Mouse (Mus musculus) testis, postnatal 14 days (tissue): ENCODE measurements at regions not wholly inside any gene's neighbourhood (a gene's known extent, or its start where the extent isn't known, plus 50 kb on each side); places are given as distances from the start of the nearest gene placed in this dataset.

Source experiments
- DNase-seq: peaks from one replicate; pipeline ENCODE4 v3.0.0; 2021; ENCODE audit warnings: low spot score

DNA sequence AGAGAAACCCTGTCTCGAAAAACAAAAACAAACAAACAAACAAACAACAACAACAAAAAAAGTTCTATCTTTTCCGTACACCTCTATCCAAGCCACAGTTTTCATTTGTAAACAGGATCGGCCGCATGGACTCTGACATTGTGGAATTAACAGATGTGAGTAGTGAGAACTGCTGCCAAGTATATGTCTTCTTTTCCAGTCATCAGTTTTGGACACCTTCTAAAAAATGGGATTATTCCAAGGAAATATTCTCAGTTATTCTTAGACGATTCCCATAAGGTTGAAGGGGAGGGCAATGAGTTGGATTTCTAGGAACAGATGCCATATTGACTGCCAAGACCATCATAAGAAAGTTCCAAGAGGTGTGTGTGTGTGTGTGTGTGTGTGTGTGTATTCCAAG lies 891.2 kb upstream of the Lrrc6 start:
- DNase-seq: no peak

GRCm38 (mm10) chr15:67388514-67388913 lies 887.8 kb upstream of the Lrrc6 start:
- DNase-seq: no peak

GRCm38 (mm10) chr15:67386896-67387295 lies 886.2 kb upstream of the Lrrc6 start:
- no peak for DNase-seq

DNA sequence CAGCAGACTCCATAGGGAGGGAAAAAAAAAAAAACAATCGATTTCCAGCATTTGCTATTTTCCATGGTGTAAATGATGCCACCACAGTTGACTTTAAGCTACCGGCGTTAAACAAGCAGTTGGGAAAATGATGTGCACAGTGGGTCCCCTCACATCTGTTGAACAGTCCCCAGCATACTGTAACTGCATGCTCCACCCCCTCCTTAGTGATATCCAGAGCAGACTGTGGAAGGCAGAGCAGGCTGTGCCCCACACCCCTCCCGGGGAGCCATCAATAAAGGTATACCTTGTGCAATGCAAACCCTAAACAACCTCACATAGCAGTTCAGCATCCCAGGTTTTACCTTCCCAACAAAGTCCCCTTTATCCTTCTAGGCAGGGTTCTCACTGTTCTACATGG lies 872.9 kb upstream of the Lrrc6 start:
- no peak for DNase-seq

DNA sequence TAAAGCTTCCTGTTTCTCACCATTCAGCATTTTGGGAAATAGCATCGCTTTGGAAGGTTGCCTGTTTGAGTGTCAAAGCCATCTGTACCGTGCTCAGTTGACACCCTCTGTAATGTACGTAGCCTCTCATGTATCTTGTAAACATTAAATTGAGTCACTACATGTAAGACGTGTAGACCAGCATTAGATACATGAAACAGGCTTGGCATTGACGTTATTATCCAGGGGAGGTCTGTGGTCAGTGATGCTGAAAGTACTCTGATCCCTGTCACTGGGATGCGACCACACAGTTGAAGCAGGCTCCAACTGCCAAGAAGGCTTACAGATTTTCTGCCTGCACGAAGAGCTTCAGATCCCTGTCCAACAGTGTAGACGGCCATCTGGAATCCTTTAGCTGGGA lies 872.3 kb upstream of the Lrrc6 start:
- no peak for DNase-seq

DNA sequence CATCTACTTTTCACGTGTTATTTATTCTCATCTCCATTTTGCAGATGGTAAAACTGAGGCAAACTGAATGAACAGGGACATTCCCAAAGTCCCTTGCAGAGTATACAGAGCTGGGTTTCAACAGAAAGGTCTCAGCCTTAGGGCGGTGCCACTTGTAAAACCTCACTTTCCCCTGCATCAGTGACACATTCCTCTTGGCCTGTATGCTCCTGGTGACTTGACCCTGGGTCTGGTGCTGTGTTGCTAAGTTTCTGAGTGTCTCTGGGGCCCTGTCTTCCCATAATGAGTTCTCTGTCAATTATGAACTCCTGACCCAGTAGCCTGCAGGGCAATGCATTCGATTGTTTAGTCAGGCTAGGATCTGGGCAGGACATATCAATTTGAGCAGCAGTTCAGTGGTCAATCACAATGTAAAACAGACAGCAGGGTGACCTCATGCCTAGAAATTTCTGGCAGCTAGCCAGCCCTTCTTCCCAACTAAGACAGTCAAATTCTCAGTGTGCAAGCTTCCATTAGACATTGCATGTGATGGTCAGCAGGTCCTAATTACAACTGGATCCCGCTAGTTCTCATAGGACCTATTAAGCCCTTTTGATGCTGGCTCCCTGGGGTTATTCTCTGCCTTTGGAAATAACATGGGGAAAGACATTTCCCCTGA lies 863.5 kb upstream of the Lrrc6 start:
- DNase-seq: no peak

DNA sequence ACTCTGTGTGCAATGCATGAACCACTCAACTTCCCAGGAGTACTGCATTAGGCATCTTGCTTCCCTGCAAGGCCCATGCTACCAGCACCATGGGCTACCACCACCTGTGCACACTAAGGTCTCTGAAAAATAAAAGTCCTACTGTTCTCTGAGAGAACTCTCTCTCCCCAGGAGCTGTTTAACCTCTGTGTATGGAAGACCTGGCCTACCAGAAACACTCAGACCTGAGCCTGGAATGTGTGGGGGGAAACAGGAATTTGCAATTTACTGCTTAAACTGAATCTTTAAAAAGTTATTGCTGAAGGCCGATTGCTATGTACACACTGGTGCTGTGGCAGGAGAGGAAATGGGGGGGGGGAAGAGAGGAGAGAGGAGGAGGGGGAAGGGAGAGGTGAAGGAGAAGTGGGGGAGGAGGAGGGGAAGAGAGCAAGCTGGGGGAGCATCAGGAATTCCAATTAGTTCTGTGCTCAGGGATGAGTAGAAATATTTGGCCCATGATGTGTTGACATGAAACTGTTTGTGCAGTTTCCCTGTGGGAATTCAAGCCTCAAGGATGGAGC lies 860.4 kb upstream of the Lrrc6 start:
- no peak for DNase-seq

- no peak for DNase-seq
Measured at GRCm38 (mm10) chr15:67357867-67358266, 857.2 kb upstream of the Lrrc6 start.

DNA sequence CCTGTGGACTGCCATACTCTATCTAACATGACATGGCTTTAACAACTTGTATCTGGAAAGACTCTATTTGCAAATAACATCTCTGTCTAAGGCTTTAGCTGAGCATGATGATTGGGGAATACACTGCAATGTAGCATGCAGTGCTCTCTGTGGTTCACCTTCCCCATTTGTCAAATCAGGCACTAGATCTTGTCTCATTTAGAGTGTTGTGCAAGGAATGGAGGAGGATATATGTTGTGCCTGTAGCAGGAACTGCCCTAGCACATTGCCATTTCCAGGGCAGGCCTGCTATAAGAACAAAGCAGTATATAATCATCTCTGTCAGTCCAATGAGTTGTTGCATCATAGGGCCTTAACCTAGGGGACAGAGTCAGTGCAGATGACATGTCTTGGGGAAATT lies 854.6 kb upstream of the Lrrc6 start:
- DNase-seq: no peak

DNA sequence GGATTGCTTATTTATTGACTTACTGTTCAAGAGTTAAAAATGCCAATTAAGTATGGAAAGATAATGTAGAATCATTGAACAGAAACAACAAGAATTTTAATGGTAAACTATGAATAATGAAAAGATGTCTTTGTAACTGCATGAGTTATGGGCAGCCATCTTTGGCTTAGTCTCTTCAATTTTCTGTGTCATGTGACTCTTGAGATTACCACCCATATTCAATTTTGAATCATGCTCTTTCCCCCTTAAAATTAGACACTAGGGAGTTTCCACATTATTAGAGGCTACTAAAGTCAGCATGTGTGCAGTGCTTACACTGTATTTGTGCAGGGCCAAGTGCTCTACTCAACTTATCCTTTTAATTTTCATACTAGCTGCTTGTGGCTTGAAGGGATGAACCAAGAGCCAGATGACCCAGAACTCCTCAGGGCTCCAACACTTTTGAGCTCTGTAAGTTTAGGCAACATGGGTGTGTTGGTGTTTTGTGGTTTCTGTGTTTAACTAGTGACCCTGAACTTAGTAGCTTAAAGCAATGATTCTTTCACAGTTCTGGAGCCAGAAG lies 854.0 kb upstream of the Lrrc6 start:
- DNase-seq: no peak

- DNase-seq: no peak
Measured at GRCm38 (mm10) chr15:67349501-67349900, 848.8 kb upstream of the Lrrc6 start.

- DNase-seq: no peak
Measured at GRCm38 (mm10) chr15:67345179-67346148, 844.8 kb upstream of the Lrrc6 start.

DNA sequence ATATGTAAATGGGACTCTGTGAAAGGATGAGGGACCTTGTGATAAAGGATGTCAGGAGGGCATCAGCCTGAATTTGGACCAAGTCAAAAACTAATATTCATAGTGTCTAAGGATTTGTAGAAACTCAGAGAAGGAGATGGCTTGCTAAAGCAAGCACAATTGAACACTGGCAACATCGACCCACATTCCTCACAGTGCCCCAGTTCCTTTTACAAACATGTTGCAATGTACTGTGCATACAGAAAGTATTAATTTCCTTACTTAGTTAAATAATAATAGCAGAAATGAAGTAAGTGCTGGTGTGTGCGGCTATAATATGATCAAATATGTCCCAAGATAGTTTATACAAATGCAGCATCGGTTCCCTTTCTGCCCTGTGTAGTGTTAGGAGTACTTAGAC lies 841.3 kb upstream of the Lrrc6 start:
- DNase-seq: no peak

- no peak for DNase-seq
Measured at GRCm38 (mm10) chr15:67337040-67337395, 836.3 kb upstream of the Lrrc6 start.

- DNase-seq: no peak
Measured at GRCm38 (mm10) chr15:67336294-67337039, 835.8 kb upstream of the Lrrc6 start.

DNA sequence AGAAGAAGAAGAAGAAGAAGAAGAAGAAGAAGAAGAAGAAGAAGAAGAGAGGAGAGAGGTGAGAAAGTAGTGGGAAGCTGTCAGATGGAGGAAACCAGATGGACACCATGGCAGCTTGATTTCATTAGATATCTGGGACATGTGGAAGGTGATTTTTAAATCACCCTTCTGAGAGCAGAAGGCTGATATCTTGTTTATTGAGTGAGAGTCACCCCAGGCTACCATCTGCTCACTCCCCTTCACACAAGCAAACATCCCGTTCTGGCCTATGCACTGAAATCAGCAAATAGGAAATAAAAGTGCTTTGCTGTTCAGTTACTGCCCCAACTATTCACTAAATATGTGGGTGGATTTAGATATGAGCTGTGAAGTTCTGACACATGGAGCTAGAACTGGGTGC lies 831.8 kb upstream of the Lrrc6 start:
- no peak for DNase-seq

GRCm38 (mm10) chr15:67320292-67320691 lies 819.6 kb upstream of the Lrrc6 start:
- DNase-seq: no peak

DNA sequence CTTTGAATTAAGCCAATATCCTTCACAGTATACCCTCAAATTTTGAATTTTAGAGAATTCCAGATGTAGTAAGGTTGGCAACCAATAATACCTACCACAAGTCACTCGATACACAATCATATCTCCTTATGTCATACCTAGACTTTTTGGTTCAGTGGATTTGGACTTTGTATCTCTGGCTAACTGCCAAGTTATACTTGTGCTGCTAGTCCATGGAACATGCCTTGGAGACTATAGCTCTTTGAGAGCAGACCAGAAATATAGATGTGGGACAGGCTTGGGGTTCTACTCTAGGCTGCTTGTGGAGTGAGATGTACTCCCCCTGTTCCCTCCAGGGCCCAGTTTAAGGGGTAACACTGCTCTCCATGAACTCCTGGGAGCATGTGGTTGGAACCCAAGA lies 814.5 kb upstream of the Lrrc6 start:
- no peak for DNase-seq

GRCm38 (mm10) chr15:67313648-67314047 lies 812.9 kb upstream of the Lrrc6 start:
- DNase-seq: no peak

GRCm38 (mm10) chr15:67305681-67306080 lies 805.0 kb upstream of the Lrrc6 start:
- DNase-seq: no peak

- DNase-seq: no peak
Measured at GRCm38 (mm10) chr15:67303804-67304203, 803.1 kb upstream of the Lrrc6 start.

GRCm38 (mm10) chr15:67301871-67302363 lies 801.2 kb upstream of the Lrrc6 start:
- DNase-seq: peak; percentile 45
